Mouse (Mus musculus): ENCODE data around the gene Tmc1. TPM values are rescaled to one million over a fixed set of nuclear protein-coding genes. Genes with fewer than 3 reads are reported as not detected.
A peak's percentile ranks its signal among the peaks of the same experiment; 100 is the strongest.

Tmc1 gene
- 0.10 and 0.11 TPM in 2 replicates for polyA plus RNA-seq (2015; fragmentation: Nextera tagmentation; extraction: Ambion mirVana)

DNA sequence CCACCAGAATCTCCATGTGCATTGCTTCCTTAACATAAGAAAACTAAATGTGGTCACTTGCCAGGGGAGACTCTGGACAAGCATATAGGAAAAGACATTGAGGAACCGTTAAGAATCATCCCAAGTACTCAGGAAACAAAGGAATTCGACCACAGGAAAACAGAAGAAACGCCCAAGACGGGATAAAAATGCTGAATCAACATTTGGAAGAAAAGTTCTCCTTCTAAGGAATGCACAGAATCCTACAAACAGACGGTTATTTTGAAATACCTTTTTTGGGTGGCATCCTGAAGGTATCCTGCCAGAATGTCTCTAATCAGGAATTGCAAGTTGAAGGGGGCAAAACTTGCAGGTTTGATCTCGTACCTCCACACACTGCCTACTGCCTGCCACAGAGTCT, at the start of gene Tmc1:
Gene Tmc1, minus strand, starts transcription at position 329 of the 400 bp plus-strand sequence.
- H3K4me3 ChIP-seq (ENCODE audit: low read length), result no peak within 1 kb of the TSS
- ATAC-seq, result no peak
- H3K27me3 ChIP-seq (replicated peaks; ENCODE audit: control insufficient read depth, insufficient read depth, low read length), result no peaks in the 10 kb centered on the region
- WGBS, result 86% methylated on average over 6 of the region's 6 CpGs
- no peaks in the 10 kb centered on the region for H3K36me3 ChIP-seq (ENCODE audit: control insufficient read depth, insufficient read depth, low read length)
- H3K4me2 ChIP-seq (ENCODE audit: low read length), result no peak within 1 kb of the TSS
- H3K9me3 ChIP-seq (ENCODE audit: control insufficient read depth, low read length), result peaks cover 5% of the 10 kb centered on the region; the same call in 1 of the 2 replicates
- no peak within 1 kb of the TSS for H3K9ac ChIP-seq (ENCODE audit: low read depth, low read length)
- no peaks in the 10 kb centered on the region for H3K4me1 ChIP-seq (ENCODE audit: control insufficient read depth, insufficient read depth, low read depth, low read length)
- H3K27ac ChIP-seq (ENCODE audit: low read depth, low read length), result no peak within 1 kb of the TSS

DNA sequence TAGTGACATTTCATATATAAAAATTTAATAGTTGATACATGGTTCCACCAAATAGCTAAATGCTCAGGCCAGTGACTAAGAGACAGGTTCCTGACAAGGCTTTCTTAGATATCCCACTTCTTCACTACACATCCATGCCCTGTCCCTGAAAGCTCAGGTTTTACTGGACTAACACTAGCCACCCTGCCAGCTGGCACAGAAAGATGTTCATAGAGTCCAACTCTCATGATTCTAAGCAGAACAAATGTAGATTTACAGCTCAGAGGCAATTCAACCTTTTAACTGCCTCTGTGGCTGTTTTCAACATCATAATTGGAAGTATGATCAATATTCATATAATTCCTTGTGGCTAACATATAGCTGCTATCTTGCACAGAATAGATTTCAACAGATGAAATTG, 47.5 kb upstream of the Tmc1 start:
- no peak for ATAC-seq
- no peaks in the 10 kb centered on the region for H3K9me3 ChIP-seq (ENCODE audit: control insufficient read depth, low read length)
- no peak overlapping the region for H3K4me2 ChIP-seq (ENCODE audit: low read length)
- H3K36me3 ChIP-seq (ENCODE audit: control insufficient read depth, insufficient read depth, low read length), result no peaks in the 10 kb centered on the region
- no peak overlapping the region for H3K9ac ChIP-seq (ENCODE audit: low read depth, low read length)
- H3K4me3 ChIP-seq (ENCODE audit: low read length), result no peak overlapping the region
- H3K27me3 ChIP-seq (replicated peaks; ENCODE audit: control insufficient read depth, insufficient read depth, low read length), result no peaks in the 10 kb centered on the region
- no peak overlapping the region for H3K27ac ChIP-seq (ENCODE audit: low read depth, low read length)
- H3K4me1 ChIP-seq (ENCODE audit: control insufficient read depth, insufficient read depth, low read depth, low read length), result no peaks in the 10 kb centered on the region

DNA sequence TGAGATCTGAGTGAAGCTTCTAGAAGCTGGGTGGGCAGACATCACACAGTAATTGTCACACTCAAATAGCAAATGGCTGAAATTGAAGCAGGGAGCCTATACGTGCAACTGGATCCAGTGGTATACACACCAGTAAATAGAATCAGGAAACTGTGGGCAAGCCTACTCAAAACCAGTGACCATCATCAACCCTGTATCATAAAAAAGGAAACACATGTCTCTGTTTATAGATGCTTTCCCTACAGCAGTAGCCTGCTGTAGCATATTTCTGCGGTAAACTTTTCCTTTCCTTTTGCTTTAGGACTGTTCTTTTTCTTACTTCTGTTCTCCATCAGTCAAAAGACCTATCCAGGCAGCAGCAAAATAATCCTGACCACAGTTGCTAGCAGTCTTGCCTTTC, 25.2 kb upstream of the Tmc1 start:
- no peak overlapping the region for H3K27ac ChIP-seq (ENCODE audit: low read depth, low read length)
- no peaks in the 10 kb centered on the region for H3K9me3 ChIP-seq (ENCODE audit: control insufficient read depth, low read length)
- H3K36me3 ChIP-seq (ENCODE audit: control insufficient read depth, insufficient read depth, low read length), result no peaks in the 10 kb centered on the region
- H3K4me2 ChIP-seq (ENCODE audit: low read length), result no peak overlapping the region
- H3K4me3 ChIP-seq (ENCODE audit: low read length), result no peak overlapping the region
- no peak for ATAC-seq
- no peaks in the 10 kb centered on the region for H3K4me1 ChIP-seq (ENCODE audit: control insufficient read depth, insufficient read depth, low read depth, low read length)
- no peak overlapping the region for H3K9ac ChIP-seq (ENCODE audit: low read depth, low read length)
- no peaks in the 10 kb centered on the region for H3K27me3 ChIP-seq (replicated peaks; ENCODE audit: control insufficient read depth, insufficient read depth, low read length)
- 98% methylated on average over 2 of the region's 2 CpGs for WGBS

DNA sequence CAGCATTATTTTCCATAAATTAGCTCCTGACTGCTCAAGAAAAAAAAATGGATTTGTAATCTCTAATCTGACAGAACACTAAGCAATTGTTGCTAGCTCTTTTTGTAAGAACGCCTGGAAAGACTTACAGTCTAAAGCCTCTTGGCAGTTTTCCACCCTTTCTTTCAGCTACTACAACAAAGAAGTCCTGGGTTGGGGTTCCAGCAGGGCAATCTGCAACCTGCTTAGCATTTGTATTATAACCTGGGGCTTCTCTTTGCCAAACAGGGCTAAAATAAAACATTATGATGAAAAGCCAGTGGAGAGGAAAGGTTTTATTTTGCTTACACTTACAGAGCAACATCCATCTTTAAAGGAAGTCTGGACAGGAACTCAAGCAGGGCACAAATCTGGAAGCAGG, 24.1 kb upstream of the Tmc1 start:
- no peak overlapping the region for H3K9ac ChIP-seq (ENCODE audit: low read depth, low read length)
- WGBS, result 8% methylated on average over 1 of the region's 1 CpGs
- H3K9me3 ChIP-seq (ENCODE audit: control insufficient read depth, low read length), result no peaks in the 10 kb centered on the region
- no peak overlapping the region for H3K27ac ChIP-seq (ENCODE audit: low read depth, low read length)
- no peaks in the 10 kb centered on the region for H3K36me3 ChIP-seq (ENCODE audit: control insufficient read depth, insufficient read depth, low read length)
- ATAC-seq, result no peak
- no peak overlapping the region for H3K4me3 ChIP-seq (ENCODE audit: low read length)
- no peaks in the 10 kb centered on the region for H3K4me1 ChIP-seq (ENCODE audit: control insufficient read depth, insufficient read depth, low read depth, low read length)
- no peak overlapping the region for H3K4me2 ChIP-seq (ENCODE audit: low read length)
- no peaks in the 10 kb centered on the region for H3K27me3 ChIP-seq (replicated peaks; ENCODE audit: control insufficient read depth, insufficient read depth, low read length)

DNA sequence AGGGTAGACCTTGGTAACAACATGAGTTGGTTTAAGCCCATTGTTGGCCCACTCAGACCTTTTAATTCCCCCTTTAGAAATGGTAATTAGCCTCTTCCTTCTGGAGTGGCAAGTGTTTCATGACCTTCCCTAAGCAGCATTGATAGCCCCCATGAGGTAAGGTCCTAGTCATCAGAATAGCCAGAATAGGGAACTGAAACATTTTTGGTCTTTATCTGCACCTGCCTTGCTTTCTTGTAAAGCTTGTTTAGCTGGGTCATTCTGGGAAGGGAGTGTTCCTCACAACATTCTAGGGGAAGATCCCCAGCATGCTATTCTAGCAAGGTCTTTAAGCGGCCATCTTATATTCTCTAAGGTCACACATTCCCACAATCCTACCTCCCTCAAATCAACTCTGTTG, 17.9 kb upstream of the Tmc1 start:
- Histone ChIP-seq H3K27me3 (replicated peaks; ENCODE audit: control insufficient read depth, insufficient read depth, low read length) (no peaks in the 10 kb centered on the region), H3K27ac (ENCODE audit: low read depth, low read length) (no peak overlapping the region), H3K4me3 (ENCODE audit: low read length) (no peak overlapping the region), H3K4me2 (ENCODE audit: low read length) (no peak overlapping the region), H3K36me3 (ENCODE audit: control insufficient read depth, insufficient read depth, low read length) (no peaks in the 10 kb centered on the region), H3K9ac (ENCODE audit: low read depth, low read length) (no peak overlapping the region), H3K4me1 (ENCODE audit: control insufficient read depth, insufficient read depth, low read depth, low read length) (no peaks in the 10 kb centered on the region), H3K9me3 (ENCODE audit: control insufficient read depth, low read length) (no peaks in the 10 kb centered on the region)
- no peak for ATAC-seq
- WGBS, result 96% methylated on average over 1 of the region's 1 CpGs

DNA sequence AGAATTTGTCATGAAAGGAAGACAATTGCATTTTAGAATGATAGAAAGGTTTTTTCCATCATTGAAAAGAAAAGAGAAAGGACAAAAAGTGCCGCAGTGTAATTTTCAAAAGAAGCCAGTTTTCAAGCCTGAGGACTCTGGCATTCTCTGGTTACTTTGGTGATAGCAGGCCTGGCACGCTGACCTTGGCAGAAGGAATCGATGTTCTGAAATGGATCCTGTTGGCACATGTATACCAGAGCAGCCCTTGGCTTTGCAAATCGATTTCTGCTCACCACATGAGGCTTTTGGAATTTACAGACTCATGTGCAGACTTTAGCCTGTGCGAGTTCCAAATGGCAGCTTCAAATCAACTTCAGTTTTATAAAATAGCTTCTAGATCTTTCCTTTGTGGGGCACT, 813 bp upstream of the Tmc1 start:
- Histone ChIP-seq H3K4me2 (ENCODE audit: low read length) (no peak overlapping the region), H3K4me3 (ENCODE audit: low read length) (no peak overlapping the region), H3K27ac (ENCODE audit: low read depth, low read length) (no peak overlapping the region), H3K36me3 (ENCODE audit: control insufficient read depth, insufficient read depth, low read length) (no peaks in the 10 kb centered on the region), H3K9me3 (ENCODE audit: control insufficient read depth, low read length) (peaks cover 5% of the 10 kb centered on the region; the same call in 1 of the 2 replicates), H3K4me1 (ENCODE audit: control insufficient read depth, insufficient read depth, low read depth, low read length) (no peaks in the 10 kb centered on the region), H3K27me3 (replicated peaks; ENCODE audit: control insufficient read depth, insufficient read depth, low read length) (no peaks in the 10 kb centered on the region), H3K9ac (ENCODE audit: low read depth, low read length) (no peak overlapping the region)
- ATAC-seq, result no peak
- WGBS, result 77% methylated on average over 5 of the region's 5 CpGs

DNA sequence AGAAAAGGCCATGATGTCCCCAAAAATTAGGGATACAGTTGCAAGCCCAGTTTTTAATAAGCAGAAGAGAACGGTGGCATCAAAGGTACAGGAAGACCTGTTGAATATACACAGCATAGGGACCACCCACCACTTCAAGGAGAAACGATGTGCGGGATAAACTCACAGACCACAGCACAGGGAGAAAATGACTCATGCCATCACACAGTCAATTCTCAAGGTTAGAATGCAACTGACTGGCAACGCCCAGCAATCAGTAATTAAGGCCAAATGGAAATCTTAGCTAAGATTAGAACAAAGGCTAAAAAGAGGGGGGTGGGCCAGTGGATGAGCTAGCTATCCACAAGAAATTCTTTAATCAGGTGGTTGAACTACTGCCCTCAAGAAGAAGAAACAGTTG, 9.6 kb downstream of the Tmc1 start:
- Histone ChIP-seq H3K27ac (ENCODE audit: low read depth, low read length) (no peak overlapping the region), H3K27me3 (replicated peaks; ENCODE audit: control insufficient read depth, insufficient read depth, low read length) (no peaks in the 10 kb centered on the region), H3K4me3 (ENCODE audit: low read length) (no peak overlapping the region), H3K9ac (ENCODE audit: low read depth, low read length) (no peak overlapping the region), H3K36me3 (ENCODE audit: control insufficient read depth, insufficient read depth, low read length) (no peaks in the 10 kb centered on the region), H3K4me1 (ENCODE audit: control insufficient read depth, insufficient read depth, low read depth, low read length) (no peaks in the 10 kb centered on the region), H3K4me2 (ENCODE audit: low read length) (no peak overlapping the region), H3K9me3 (ENCODE audit: control insufficient read depth, low read length) (no peaks in the 10 kb centered on the region)
- ATAC-seq, result no peak
- WGBS, result 74% methylated on average over 4 of the region's 4 CpGs

DNA sequence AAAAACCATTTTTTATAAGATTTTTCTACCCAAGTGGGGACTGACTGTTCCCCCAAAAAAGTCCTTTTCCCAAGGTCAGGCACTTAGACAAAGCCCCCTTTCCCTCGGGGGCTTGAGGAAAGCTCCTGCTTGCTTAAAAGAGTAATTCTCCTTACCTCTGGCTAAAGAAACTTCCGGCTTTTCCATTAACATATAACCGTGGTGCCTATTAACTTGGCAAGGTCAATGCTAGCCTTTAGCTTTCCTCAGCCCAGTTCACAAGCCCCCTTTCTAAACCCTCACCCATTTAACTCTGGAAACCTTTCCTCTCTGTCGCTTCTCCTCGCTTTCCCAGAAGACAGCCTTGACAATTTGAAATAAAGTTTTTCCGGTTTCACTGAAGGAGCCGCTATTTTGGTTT, 29.7 kb downstream of the Tmc1 start:
- Histone ChIP-seq H3K4me2 (ENCODE audit: low read length) (peak overlapping the region; percentile 42), H3K4me3 (ENCODE audit: low read length) (no peak overlapping the region), H3K27ac (ENCODE audit: low read depth, low read length) (peak overlapping the region; percentile 25; the same call in 1 of the 2 replicates), H3K9me3 (ENCODE audit: control insufficient read depth, low read length) (no peaks in the 10 kb centered on the region), H3K36me3 (ENCODE audit: control insufficient read depth, insufficient read depth, low read length) (no peaks in the 10 kb centered on the region), H3K27me3 (replicated peaks; ENCODE audit: control insufficient read depth, insufficient read depth, low read length) (no peaks in the 10 kb centered on the region), H3K9ac (ENCODE audit: low read depth, low read length) (no peak overlapping the region), H3K4me1 (ENCODE audit: control insufficient read depth, insufficient read depth, low read depth, low read length) (peaks cover 5% of the 10 kb centered on the region)
- no peak for ATAC-seq
- WGBS, result 45% methylated on average over 7 of the region's 7 CpGs

DNA sequence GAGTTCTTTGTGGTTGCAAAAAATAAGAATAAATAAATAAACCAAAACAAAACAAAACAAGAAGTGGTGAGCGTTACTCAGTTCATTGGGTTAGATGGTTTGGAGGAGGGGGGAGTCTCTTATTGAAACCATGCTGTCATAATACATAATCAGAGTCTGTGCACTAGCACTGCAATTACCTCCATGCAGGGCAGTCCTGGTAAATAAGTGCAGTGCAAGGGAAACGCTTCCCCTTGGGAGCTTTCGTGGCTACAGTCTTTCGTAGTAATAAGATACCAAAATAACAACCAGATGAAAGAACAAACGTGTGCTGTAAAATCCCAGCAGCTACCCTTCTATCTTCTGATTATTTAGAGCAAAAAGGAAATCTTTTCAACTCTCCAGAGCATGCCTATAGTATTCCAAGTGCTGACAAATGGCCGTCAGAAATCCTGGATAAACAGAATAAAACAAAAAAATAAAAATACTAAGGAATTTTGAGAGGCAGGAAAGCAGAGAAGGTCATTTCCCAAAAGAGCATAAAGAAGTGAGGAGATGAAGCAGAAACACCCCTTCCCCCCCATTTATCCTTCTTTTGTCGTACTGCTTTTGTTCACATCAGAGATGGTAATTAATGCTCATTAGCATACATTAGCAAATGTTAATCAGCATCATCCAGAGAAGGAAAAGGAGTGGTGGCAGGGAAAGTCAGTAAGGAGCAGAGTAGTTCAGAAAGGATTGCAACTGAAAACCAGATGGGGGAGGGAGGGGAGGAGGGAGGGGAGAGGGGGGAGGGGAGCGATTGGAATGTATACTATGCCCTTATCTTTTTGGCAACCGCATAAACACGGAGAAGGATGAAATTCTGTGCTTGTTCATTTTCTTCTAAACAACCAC, 30.4 kb downstream of the Tmc1 start:
- Histone ChIP-seq H3K36me3 (ENCODE audit: control insufficient read depth, insufficient read depth, low read length) (no peaks in the 10 kb centered on the region), H3K9me3 (ENCODE audit: control insufficient read depth, low read length) (no peaks in the 10 kb centered on the region), H3K4me3 (ENCODE audit: low read length) (0 out of 2 replicates have a peak overlapping the region, but pooled peaks have one; percentile 2), H3K9ac (ENCODE audit: low read depth, low read length) (no peak overlapping the region), H3K4me2 (ENCODE audit: low read length) (peak overlapping the region; percentile 42), H3K27ac (ENCODE audit: low read depth, low read length) (peak overlapping the region; percentile 3), H3K4me1 (ENCODE audit: control insufficient read depth, insufficient read depth, low read depth, low read length) (peaks cover 5% of the 10 kb centered on the region), H3K27me3 (replicated peaks; ENCODE audit: control insufficient read depth, insufficient read depth, low read length) (no peaks in the 10 kb centered on the region)
- WGBS, result 5% methylated on average over 10 of the region's 10 CpGs
- ATAC-seq, result peak; percentile 89

All from hindbrain, embryonic 16.5 days (tissue).